Mouse (Mus musculus) hindbrain, embryonic 12.5 days (tissue): ENCODE measurements around the gene Stk11ip. TPM values are rescaled to one million over a fixed set of nuclear protein-coding genes. Genes with fewer than 3 reads are reported as not detected.

ENCODE experiments used
- polyA plus RNA-seq: library from polyadenylated mRNA; unstranded; fragments of >200 nt; fragmentation: Nextera tagmentation; extraction: Ambion mirVana; gene quantifications from 2 replicates; pipeline ENCODE4 v1.2.1, GENCODE M21; 2016

The Stk11ip gene
- polyA plus RNA-seq, 1 experiment from 2014 or later = 25.7 TPM

Other genes starting within 250 kb of the Stk11ip start
- 50.0 and 56.8 TPM in 2 replicates for gene Resp18, start 243.1 kb upstream of the Stk11ip start, polyA plus RNA-seq
- gene Dnpep, start 203.5 kb upstream of the Stk11ip start, polyA plus RNA-seq = 173 and 175 TPM in 2 replicates
- 2.3 and 10.5 TPM in 2 replicates for gene Des, start 161.2 kb upstream of the Stk11ip start, polyA plus RNA-seq
- gene Speg, start 146.2 kb upstream of the Stk11ip start, polyA plus RNA-seq = 19.1 and 19.7 TPM in 2 replicates
- gene Gmppa, start 85.6 kb upstream of the Stk11ip start, polyA plus RNA-seq = 73.1 and 74.1 TPM in 2 replicates
- gene Asic4, start 71.1 kb upstream of the Stk11ip start, polyA plus RNA-seq = 18.3 and 19.0 TPM in 2 replicates
- 39.2 and 41.5 TPM in 2 replicates for gene Chpf, start 42.2 kb upstream of the Stk11ip start, polyA plus RNA-seq
- gene Tmem198, start 42.0 kb upstream of the Stk11ip start, polyA plus RNA-seq = 25.3 and 25.7 TPM in 2 replicates
- gene Obsl1, start 15.1 kb upstream of the Stk11ip start, polyA plus RNA-seq = 63.4 and 66.4 TPM in 2 replicates
- 8.6 and 9.2 TPM in 2 replicates for gene Inha, start 14.5 kb upstream of the Stk11ip start, polyA plus RNA-seq
- 36.9 and 38.6 TPM in 2 replicates for gene Slc4a3, start 24.7 kb downstream of the Stk11ip start, polyA plus RNA-seq